Mouse (Mus musculus) ES-E14 (cell line): Measurements from ENCODE around the gene Ergic1.

Experiments
- CHD2 ChIP-seq: IDR thresholded peaks from 2 replicates; pipeline ENCODE4 v1.6.1; 2014; ENCODE audit warnings: mild to moderate bottlenecking, low read depth, low read length, inconsistent platforms
- HCFC1 ChIP-seq: IDR thresholded peaks from 2 replicates; pipeline ENCODE4 v1.6.1; 2012; ENCODE audit warnings: low read length, inconsistent platforms, borderline replicate concordance; ENCODE audit not compliant: insufficient read depth
- MAFK ChIP-seq: IDR thresholded peaks from 2 replicates; pipeline ENCODE4 v1.6.1; 2014; ENCODE audit warnings: mild to moderate bottlenecking, low read depth, low read length, inconsistent platforms; ENCODE audit not compliant: insufficient read depth
- ZC3H11A ChIP-seq: IDR thresholded peaks from 2 replicates; pipeline ENCODE4 v1.6.1; 2012; ENCODE audit warnings: low read depth, mild to moderate bottlenecking, inconsistent platforms, low read length, borderline replicate concordance
- ZNF384 ChIP-seq: IDR thresholded peaks from 2 replicates; pipeline ENCODE4 v1.6.1; 2012; ENCODE audit warnings: low read depth, low read length, inconsistent platforms

DNA sequence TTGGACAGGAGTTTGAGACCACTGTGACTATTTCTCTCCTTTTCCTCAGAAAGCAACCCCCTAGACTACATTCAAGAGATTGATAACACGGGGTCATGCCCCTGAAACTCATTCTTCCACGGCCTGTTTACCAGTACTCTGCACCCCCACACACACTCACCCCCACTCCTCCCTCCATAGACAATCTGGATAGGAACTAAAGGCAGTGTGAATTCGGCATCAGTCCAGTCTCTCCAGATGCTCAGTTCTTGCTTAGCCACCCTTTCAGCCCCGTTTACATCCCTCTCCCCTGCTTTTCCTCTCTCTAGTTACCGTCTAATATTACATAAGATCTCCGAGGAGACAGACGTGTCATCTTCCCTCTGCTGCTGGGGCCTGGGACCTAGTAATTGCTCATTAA, 132.9 kb downstream of the Ergic1 start:
- no peak for TF ChIP-seq CHD2
- no peak for TF ChIP-seq HCFC1
- TF ChIP-seq MAFK = no peak
- TF ChIP-seq ZNF384 = no peak
- TF ChIP-seq ZC3H11A = no peak
